Mouse (Mus musculus) G1E (cell line): ENCODE data around the gene Fam20c.

ENCODE experiments used
- CTCF ChIP-seq: IDR thresholded peaks from 2 replicates; pipeline ENCODE4 v1.5.1; 2012; ENCODE audit warnings: low read depth, low read length, inconsistent platforms, mixed read lengths
- GATA1 ChIP-seq: IDR thresholded peaks from 2 replicates; pipeline ENCODE4 v1.6.1; 2012; ENCODE audit warnings: borderline replicate concordance, low read length, inconsistent platforms, mixed read lengths
- TAL1 ChIP-seq: conservative IDR thresholded peaks from 2 replicates; pipeline ENCODE4 v1.6.1; 2012; ENCODE audit warnings: low read depth, low read length, inconsistent platforms, mixed read lengths

DNA sequence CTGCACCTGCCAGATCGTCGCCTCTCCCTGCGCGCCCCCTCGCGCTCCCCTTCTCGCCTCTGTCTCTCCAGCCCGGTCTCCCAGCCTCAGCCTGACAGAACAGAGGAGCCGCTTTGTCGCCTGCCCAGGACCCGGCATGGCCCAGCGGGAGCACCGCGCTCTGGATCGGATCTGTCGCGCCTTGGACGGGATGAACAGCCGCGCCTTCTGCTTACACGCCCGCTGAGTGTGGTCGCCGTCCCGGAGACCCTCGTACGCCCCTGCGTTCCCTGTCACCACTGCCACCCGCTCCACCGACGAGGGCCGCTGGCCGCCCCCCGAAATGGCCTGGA lies 773 bp downstream of the Fam20c start:
- TF ChIP-seq CTCF (no peak), GATA1 (no peak), TAL1 (no peak)
